Mouse (Mus musculus): ENCODE measurements around the gene Lpp.
A peak's percentile ranks its signal among the peaks of the same experiment; 100 is the strongest.

Gene Lpp

GRCm38 (mm10) chr16:24656026-24656425 lies 262.7 kb downstream of the Lpp start:
- DNase-seq (ENCODE audit: extremely low read depth, low read depth, low spot score), result no peak

GRCm38 (mm10) chr16:24656752-24657151 lies 263.4 kb downstream of the Lpp start:
- DNase-seq (ENCODE audit: extremely low read depth, low read depth, low spot score), result no peak

GRCm38 (mm10) chr16:24659049-24659448 lies 265.7 kb downstream of the Lpp start:
- DNase-seq (ENCODE audit: extremely low read depth, low read depth, low spot score), result no peak

GRCm38 (mm10) chr16:24664131-24664530 lies 270.8 kb downstream of the Lpp start:
- no peak for DNase-seq (ENCODE audit: extremely low read depth, low read depth, low spot score)

GRCm38 (mm10) chr16:24669718-24670460 lies 276.6 kb downstream of the Lpp start:
- no peak for DNase-seq (ENCODE audit: extremely low read depth, low read depth, low spot score)

- DNase-seq (ENCODE audit: extremely low read depth, low read depth, low spot score), result no peak
Observed at GRCm38 (mm10) chr16:24678942-24679341, 285.6 kb downstream of the Lpp start.

- DNase-seq (ENCODE audit: extremely low read depth, low read depth, low spot score), result no peak
Observed at GRCm38 (mm10) chr16:24695062-24695461, 301.8 kb downstream of the Lpp start.

- no peak for DNase-seq (ENCODE audit: extremely low read depth, low read depth, low spot score)
Observed at GRCm38 (mm10) chr16:24704215-24704614, 310.9 kb downstream of the Lpp start.

- DNase-seq (ENCODE audit: extremely low read depth, low read depth, low spot score), result no peak
Observed at GRCm38 (mm10) chr16:24723641-24724040, 330.3 kb downstream of the Lpp start.

GRCm38 (mm10) chr16:24732751-24733150 lies 339.4 kb downstream of the Lpp start:
- no peak for DNase-seq (ENCODE audit: extremely low read depth, low read depth, low spot score)

- DNase-seq (ENCODE audit: extremely low read depth, low read depth, low spot score), result no peak
Observed at GRCm38 (mm10) chr16:24733321-24733720, 340.0 kb downstream of the Lpp start.

GRCm38 (mm10) chr16:24735754-24736153 lies 342.4 kb downstream of the Lpp start:
- DNase-seq (ENCODE audit: extremely low read depth, low read depth, low spot score), result no peak

- no peak for DNase-seq (ENCODE audit: extremely low read depth, low read depth, low spot score)
Observed at GRCm38 (mm10) chr16:24737362-24738057, 344.2 kb downstream of the Lpp start.

GRCm38 (mm10) chr16:24740714-24741113 lies 347.4 kb downstream of the Lpp start:
- DNase-seq (ENCODE audit: extremely low read depth, low read depth, low spot score), result no peak

- DNase-seq (ENCODE audit: extremely low read depth, low read depth, low spot score), result no peak
Observed at GRCm38 (mm10) chr16:24749816-24750215, 356.5 kb downstream of the Lpp start.

- no peak for DNase-seq (ENCODE audit: extremely low read depth, low read depth, low spot score)
Observed at GRCm38 (mm10) chr16:24756141-24756540, 362.8 kb downstream of the Lpp start.

- peak; percentile 78 for DNase-seq (ENCODE audit: extremely low read depth, low read depth, low spot score)
Observed at GRCm38 (mm10) chr16:24766051-24766450, 372.7 kb downstream of the Lpp start.

GRCm38 (mm10) chr16:24766596-24766995 lies 373.3 kb downstream of the Lpp start:
- no peak for DNase-seq (ENCODE audit: extremely low read depth, low read depth, low spot score)

GRCm38 (mm10) chr16:24777053-24777452 lies 383.7 kb downstream of the Lpp start:
- DNase-seq (ENCODE audit: extremely low read depth, low read depth, low spot score), result no peak

- DNase-seq (ENCODE audit: extremely low read depth, low read depth, low spot score), result no peak
Observed at GRCm38 (mm10) chr16:24778432-24779274, 385.3 kb downstream of the Lpp start.

- no peak for DNase-seq (ENCODE audit: extremely low read depth, low read depth, low spot score)
Observed at GRCm38 (mm10) chr16:24780545-24780944, 387.2 kb downstream of the Lpp start.

- DNase-seq (ENCODE audit: extremely low read depth, low read depth, low spot score), result no peak
Observed at GRCm38 (mm10) chr16:24781922-24782321, 388.6 kb downstream of the Lpp start.
